Mouse (Mus musculus) embryonic facial prominence, embryonic 13.5 days (tissue): ENCODE results near the gene Dync1li2. TPM values are rescaled to one million over a fixed set of nuclear protein-coding genes. Genes with fewer than 3 reads are reported as not detected.

Source experiments
- ATAC-seq: fragments of 200-750 bp; cut with Nextera tagmentation; 2 replicates; pipeline ENCODE4 v1.8.0; 2017; ENCODE audit warnings: low read depth; ENCODE audit not compliant: insufficient number of reproducible peaks, insufficient read depth, low FRiP score, low TSS enrichment
- H3K27ac ChIP-seq: fragments of 300-500 bp; sonication (generic); 2 replicates; pipeline ENCODE4 v1.5.1; 2015; ENCODE audit warnings: moderate library complexity, mild to moderate bottlenecking, inconsistent platforms
- H3K27me3 ChIP-seq: fragments of 300-500 bp; sonication (generic); 2 replicates; pipeline ENCODE4 v1.6.1; 2015; ENCODE audit warnings: mild to moderate bottlenecking, inconsistent platforms
- H3K36me3 ChIP-seq: fragments of 300-500 bp; sonication (generic); 2 replicates; pipeline ENCODE4 v1.6.1; 2015; ENCODE audit warnings: mild to moderate bottlenecking, inconsistent platforms
- H3K4me1 ChIP-seq: fragments of 300-500 bp; sonication (generic); 2 replicates; pipeline ENCODE4 v1.6.1; 2015; ENCODE audit warnings: inconsistent platforms
- H3K4me2 ChIP-seq: fragments of 300-500 bp; sonication (generic); 2 replicates; pipeline ENCODE4 v1.6.1; 2015; ENCODE audit warnings: moderate library complexity, mild to moderate bottlenecking, inconsistent platforms
- H3K4me3 ChIP-seq: fragments of 300-500 bp; sonication (generic); 2 replicates; pipeline ENCODE4 v1.5.1; 2015; ENCODE audit warnings: mild to moderate bottlenecking, inconsistent platforms
- H3K9ac ChIP-seq: fragments of 300-500 bp; sonication (generic); 2 replicates; pipeline ENCODE4 v1.6.1; 2015; ENCODE audit warnings: mild to moderate bottlenecking, inconsistent platforms
- H3K9me3 ChIP-seq: fragments of 300-500 bp; sonication (generic); 2 replicates; pipeline ENCODE4 v1.6.1; 2016; ENCODE audit warnings: inconsistent platforms
- WGBS: fragments of 180-500 bp; shearing (Covaris S2); methylation state at CpG from one replicate; pipeline ENCODE4 v1.1.7; 2015; ENCODE audit warnings: mixed read lengths; 5-methylcytosine and 5-hydroxymethylcytosine counted together
- polyA plus RNA-seq: library from polyadenylated mRNA; unstranded; fragments of >200 nt; fragmentation: Nextera tagmentation; extraction: Ambion mirVana; gene quantifications from 2 replicates; pipeline ENCODE4 v1.2.1, GENCODE M21; 2015

Dync1li2 gene
- 73.0 and 74.8 TPM in 2 replicates for polyA plus RNA-seq

- Histone ChIP-seq H3K9ac (peak within 1 kb of the TSS; percentile 95), H3K27me3 (no peaks in the 10 kb centered on the region), H3K36me3 (peaks cover 29% of the 10 kb centered on the region), H3K4me2 (peak within 1 kb of the TSS; percentile 86), H3K4me3 (peak within 1 kb of the TSS; percentile 94), H3K27ac (peak within 1 kb of the TSS; percentile 79), H3K4me1 (peaks cover 17% of the 10 kb centered on the region), H3K9me3 (no peaks in the 10 kb centered on the region)
- WGBS = under 1% methylated on average over 75 of the region's 75 CpGs
- peak; percentile 83 for ATAC-seq
Observed at GRCm38 (mm10) chr8:104442299-104443124, at the start of gene Dync1li2. Gene Dync1li2 (minus strand): TSS chr8:104443047.

GRCm38 (mm10) chr8:104479091-104479490, 36.2 kb upstream of the Dync1li2 start:
- 61% methylated on average over 1 of the region's 1 CpGs for WGBS
- Histone ChIP-seq H3K9ac (no peak overlapping the region), H3K4me2 (no peak overlapping the region), H3K4me3 (no peak overlapping the region), H3K27ac (no peak overlapping the region), H3K4me1 (no peaks in the 10 kb centered on the region), H3K27me3 (no peaks in the 10 kb centered on the region), H3K9me3 (no peaks in the 10 kb centered on the region), H3K36me3 (no peaks in the 10 kb centered on the region)
- no peak for ATAC-seq

GRCm38 (mm10) chr8:104472465-104472864, 29.6 kb upstream of the Dync1li2 start:
- 74% methylated on average over 3 of the region's 3 CpGs for WGBS
- no peaks in the 10 kb centered on the region for H3K27me3 ChIP-seq
- H3K9ac ChIP-seq = no peak overlapping the region
- no peak overlapping the region for H3K4me3 ChIP-seq
- H3K4me1 ChIP-seq = no peaks in the 10 kb centered on the region
- no peak overlapping the region for H3K27ac ChIP-seq
- no peak for ATAC-seq
- H3K36me3 ChIP-seq = no peaks in the 10 kb centered on the region
- H3K4me2 ChIP-seq = no peak overlapping the region
- no peaks in the 10 kb centered on the region for H3K9me3 ChIP-seq

GRCm38 (mm10) chr8:104467463-104467862, 24.6 kb upstream of the Dync1li2 start:
- H3K27ac ChIP-seq = no peak overlapping the region
- H3K9me3 ChIP-seq = no peaks in the 10 kb centered on the region
- H3K36me3 ChIP-seq = no peaks in the 10 kb centered on the region
- H3K27me3 ChIP-seq = no peaks in the 10 kb centered on the region
- WGBS = 67% methylated on average over 2 of the region's 2 CpGs
- no peak overlapping the region for H3K9ac ChIP-seq
- H3K4me2 ChIP-seq = no peak overlapping the region
- no peak overlapping the region for H3K4me3 ChIP-seq
- no peaks in the 10 kb centered on the region for H3K4me1 ChIP-seq
- ATAC-seq = no peak

- Histone ChIP-seq H3K9ac (no peak overlapping the region), H3K36me3 (no peaks in the 10 kb centered on the region), H3K4me3 (no peak overlapping the region), H3K4me1 (no peaks in the 10 kb centered on the region), H3K4me2 (no peak overlapping the region), H3K9me3 (no peaks in the 10 kb centered on the region), H3K27me3 (no peaks in the 10 kb centered on the region), H3K27ac (no peak overlapping the region)
- ATAC-seq = no peak
- WGBS = 90% methylated on average over 3 of the region's 3 CpGs
Observed at GRCm38 (mm10) chr8:104452177-104452576, 9.3 kb upstream of the Dync1li2 start.

GRCm38 (mm10) chr8:104448796-104449195, 5.9 kb upstream of the Dync1li2 start:
- no peak overlapping the region for H3K9ac ChIP-seq
- no peak overlapping the region for H3K4me2 ChIP-seq
- no peak for ATAC-seq
- no peaks in the 10 kb centered on the region for H3K4me1 ChIP-seq
- no peaks in the 10 kb centered on the region for H3K36me3 ChIP-seq
- 80% methylated on average over 3 of the region's 3 CpGs for WGBS
- no peaks in the 10 kb centered on the region for H3K9me3 ChIP-seq
- no peak overlapping the region for H3K27ac ChIP-seq
- H3K27me3 ChIP-seq = no peaks in the 10 kb centered on the region
- H3K4me3 ChIP-seq = no peak overlapping the region

GRCm38 (mm10) chr8:104446016-104446415, 3.2 kb upstream of the Dync1li2 start:
- no peak overlapping the region for H3K4me2 ChIP-seq
- no peaks in the 10 kb centered on the region for H3K9me3 ChIP-seq
- no peaks in the 10 kb centered on the region for H3K27me3 ChIP-seq
- no peak for ATAC-seq
- H3K4me1 ChIP-seq = peaks cover 11% of the 10 kb centered on the region
- no peaks in the 10 kb centered on the region for H3K36me3 ChIP-seq
- no peak overlapping the region for H3K4me3 ChIP-seq
- 75% methylated on average over 3 of the region's 3 CpGs for WGBS
- no peak overlapping the region for H3K27ac ChIP-seq
- no peak overlapping the region for H3K9ac ChIP-seq

GRCm38 (mm10) chr8:104445248-104445647, 2.4 kb upstream of the Dync1li2 start:
- ATAC-seq = no peak
- Histone ChIP-seq H3K27me3 (no peaks in the 10 kb centered on the region), H3K36me3 (peaks cover 5% of the 10 kb centered on the region), H3K9me3 (no peaks in the 10 kb centered on the region), H3K9ac (no peak overlapping the region), H3K27ac (no peak overlapping the region), H3K4me2 (no peak overlapping the region), H3K4me3 (no peak overlapping the region), H3K4me1 (peaks cover 17% of the 10 kb centered on the region)
- 54% methylated on average over 6 of the region's 6 CpGs for WGBS

- Histone ChIP-seq H3K4me2 (peak overlapping the region; percentile 86), H3K4me1 (peaks cover 17% of the 10 kb centered on the region), H3K27me3 (no peaks in the 10 kb centered on the region), H3K36me3 (peaks cover 25% of the 10 kb centered on the region), H3K9ac (peak overlapping the region; percentile 95; the same call in 1 of the 2 replicates), H3K4me3 (peak overlapping the region; percentile 94), H3K9me3 (no peaks in the 10 kb centered on the region), H3K27ac (no peak overlapping the region)
- ATAC-seq = no peak
- 57% methylated on average over 7 of the region's 7 CpGs for WGBS
Observed at GRCm38 (mm10) chr8:104443125-104443679, 355 bp upstream of the Dync1li2 start.

GRCm38 (mm10) chr8:104441613-104442012, 1.2 kb downstream of the Dync1li2 start:
- Histone ChIP-seq H3K4me3 (peak overlapping the region; percentile 94), H3K27me3 (no peaks in the 10 kb centered on the region), H3K27ac (no peak overlapping the region), H3K9ac (peak overlapping the region; percentile 95), H3K36me3 (peaks cover 38% of the 10 kb centered on the region), H3K4me2 (peak overlapping the region; percentile 86), H3K4me1 (peaks cover 19% of the 10 kb centered on the region), H3K9me3 (no peaks in the 10 kb centered on the region)
- 57% methylated on average over 7 of the region's 7 CpGs for WGBS
- ATAC-seq = no peak

GRCm38 (mm10) chr8:104439461-104439860, 3.4 kb downstream of the Dync1li2 start:
- Histone ChIP-seq H3K36me3 (peaks cover 59% of the 10 kb centered on the region), H3K27me3 (no peaks in the 10 kb centered on the region), H3K9ac (no peak overlapping the region), H3K4me1 (peaks cover 21% of the 10 kb centered on the region), H3K27ac (no peak overlapping the region), H3K4me2 (no peak overlapping the region), H3K4me3 (no peak overlapping the region), H3K9me3 (no peaks in the 10 kb centered on the region)
- 95% methylated on average over 8 of the region's 8 CpGs for WGBS
- ATAC-seq = no peak
